Mouse (Mus musculus): ENCODE results near the gene Tcte3.
"Not testable (repeated sequence)": the region's sequence is repeated elsewhere in the genome, so short reads cannot be mapped to it uniquely, and the experiment has no call there.

Tcte3 gene

DNA sequence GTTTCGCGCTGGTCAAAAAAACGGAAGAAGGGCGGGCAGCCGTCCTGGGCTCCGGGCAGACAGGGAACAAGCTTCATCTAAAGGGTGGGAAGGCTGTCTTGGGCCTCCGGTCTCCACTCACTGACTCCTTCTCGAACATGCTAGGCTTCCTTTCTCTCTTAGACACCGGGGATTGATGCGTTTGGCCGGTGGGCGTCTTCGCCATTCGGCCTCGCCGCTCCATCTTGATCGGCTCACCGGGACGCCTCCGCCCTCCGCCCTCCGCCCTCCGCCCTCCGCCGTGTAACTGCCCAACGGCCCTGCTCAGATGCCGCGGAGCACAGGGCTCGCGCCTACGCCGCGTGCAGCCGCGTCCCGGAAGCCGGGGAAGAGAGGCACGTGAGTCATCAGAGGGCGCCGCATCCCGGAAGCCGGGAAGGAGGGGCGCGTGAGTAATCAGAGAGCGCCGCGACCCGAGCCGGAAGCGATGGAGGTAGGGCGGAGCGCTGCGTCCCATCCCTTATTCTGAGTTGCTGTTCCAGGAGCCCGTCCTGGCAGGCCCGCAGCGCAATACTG lies at the start of gene Tcte3, which contains the start of the genes Ermard and Gm3448:
Gene Tcte3 (minus strand): TSS at position 314 of the 555 bp plus-strand sequence.
Gene Ermard (plus strand): TSS at position 34 of the 555 bp plus-strand sequence.
Gene Gm3448 (minus strand): TSS at position 363 of the 555 bp plus-strand sequence.
- in situ Hi-C loops (cut with MboI; ENCODE audit: low sequenced_read_pairs): not testable (repeated sequence)

DNA sequence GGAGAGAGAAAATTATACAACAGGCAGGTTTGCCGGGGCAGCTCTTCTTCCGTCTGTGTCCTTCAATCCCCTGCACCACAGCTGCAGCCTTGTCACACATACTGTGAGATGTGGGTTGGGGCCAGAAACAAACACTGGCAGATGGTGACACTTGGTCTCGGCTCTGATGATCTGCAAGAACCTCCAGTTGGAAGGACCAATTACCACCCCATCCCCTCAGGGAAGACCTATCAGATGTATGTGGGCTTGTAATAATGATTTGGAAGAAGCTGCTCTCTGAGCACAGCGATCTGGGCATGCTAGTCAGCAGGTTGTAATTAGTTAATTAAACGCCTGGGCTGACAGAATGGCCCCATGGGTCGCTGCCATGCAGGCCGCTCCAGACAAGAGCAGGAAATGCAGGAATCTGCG lies 47.3 kb upstream of the Tcte3 start:
- in situ Hi-C loops (cut with MboI; ENCODE audit: low sequenced_read_pairs): no loop called here

DNA sequence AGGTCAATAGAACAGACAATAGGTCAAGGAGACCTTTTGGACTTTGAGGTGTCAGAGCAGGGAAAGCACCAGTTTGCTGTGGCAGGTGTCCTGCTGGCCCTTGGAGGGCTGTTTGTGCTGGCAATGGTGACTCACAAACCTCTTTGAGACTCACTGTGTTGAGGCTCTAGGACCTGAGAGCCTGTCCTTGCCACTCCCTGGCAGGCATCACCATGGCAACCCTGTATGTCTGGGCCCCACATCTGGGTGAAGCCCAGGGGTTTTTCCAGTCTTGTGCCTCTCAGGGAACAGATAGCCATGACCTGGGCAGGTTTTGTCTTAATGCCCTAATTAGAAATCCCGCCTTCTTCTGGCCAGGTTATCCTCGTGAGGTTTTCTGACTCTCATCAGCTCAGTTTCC lies 46.9 kb upstream of the Tcte3 start:
- in situ Hi-C loops (cut with MboI; ENCODE audit: low sequenced_read_pairs): no loop called here

DNA sequence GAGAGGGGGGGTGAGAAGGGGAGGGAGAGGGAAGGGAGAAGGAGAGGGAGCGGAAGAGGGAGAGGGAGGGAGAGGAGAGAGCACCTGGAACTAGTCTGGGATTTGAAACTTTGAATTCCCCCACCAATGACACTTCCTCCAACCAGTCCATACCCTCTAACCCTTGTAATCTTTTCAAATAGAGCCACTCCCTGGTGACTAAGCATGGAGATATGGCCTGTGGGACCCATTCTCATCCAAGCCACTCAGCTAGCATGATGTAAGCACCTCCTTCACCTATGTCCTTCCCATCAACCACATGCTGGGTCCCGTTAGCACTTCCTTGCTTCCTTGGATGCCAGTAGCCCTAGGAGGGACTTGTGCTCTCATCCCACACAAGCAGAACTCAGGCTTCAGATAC lies 43.7 kb upstream of the Tcte3 start:
- in situ Hi-C loops (cut with MboI; ENCODE audit: low sequenced_read_pairs): no loop called here

DNA sequence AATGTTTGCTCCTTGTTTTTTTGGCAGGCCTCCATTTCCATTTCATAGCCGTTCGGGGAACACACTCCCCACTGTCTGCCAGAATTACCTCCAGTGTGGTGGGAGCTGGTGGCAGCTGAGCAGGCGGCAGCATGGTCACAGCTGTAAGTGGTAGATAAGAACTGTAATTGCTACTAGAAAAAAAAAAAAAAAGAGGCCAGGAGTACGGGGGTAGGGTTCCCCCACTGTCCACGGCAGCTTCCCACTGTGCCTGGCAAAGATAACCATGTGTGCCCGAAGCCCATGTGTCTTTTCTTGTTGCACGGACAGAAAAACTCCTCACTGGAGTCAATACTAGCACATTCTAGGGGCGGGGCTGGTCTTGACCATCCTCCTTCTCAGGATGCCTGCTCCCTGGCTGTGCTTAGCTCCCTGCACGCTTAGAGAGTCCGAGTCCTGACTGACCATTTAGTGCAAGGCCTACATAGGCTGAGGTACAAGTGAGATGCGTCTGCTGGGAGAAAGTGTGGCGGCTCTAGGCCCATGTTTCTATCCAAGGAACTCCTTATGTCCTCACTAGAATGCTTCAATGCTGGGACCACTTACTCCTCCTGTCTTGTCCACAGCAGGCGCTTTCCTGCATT lies 43.0 kb upstream of the Tcte3 start:
- in situ Hi-C loops (cut with MboI; ENCODE audit: low sequenced_read_pairs): no loop called here

DNA sequence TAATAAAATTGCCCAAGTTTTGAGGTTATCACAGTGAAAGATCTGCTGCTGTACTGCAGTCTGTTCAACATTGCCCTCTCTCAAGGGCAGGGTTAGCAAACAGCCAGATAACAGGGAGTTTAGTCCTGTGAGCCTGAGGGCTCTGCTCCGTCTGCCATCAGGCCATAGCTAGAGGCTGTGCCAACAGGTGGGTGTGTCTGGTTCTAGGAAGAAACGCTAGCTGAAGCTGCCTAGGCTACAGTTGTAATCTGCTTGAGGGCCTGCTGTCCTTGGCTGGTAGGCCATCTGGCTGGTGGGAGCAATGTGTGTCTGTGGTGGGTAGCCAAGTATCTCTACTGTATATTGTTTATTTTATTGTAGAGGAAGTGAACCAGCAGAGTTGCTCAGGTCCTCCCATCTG lies 36.2 kb upstream of the Tcte3 start:
- in situ Hi-C loops (cut with MboI; ENCODE audit: low sequenced_read_pairs): no loop called here

DNA sequence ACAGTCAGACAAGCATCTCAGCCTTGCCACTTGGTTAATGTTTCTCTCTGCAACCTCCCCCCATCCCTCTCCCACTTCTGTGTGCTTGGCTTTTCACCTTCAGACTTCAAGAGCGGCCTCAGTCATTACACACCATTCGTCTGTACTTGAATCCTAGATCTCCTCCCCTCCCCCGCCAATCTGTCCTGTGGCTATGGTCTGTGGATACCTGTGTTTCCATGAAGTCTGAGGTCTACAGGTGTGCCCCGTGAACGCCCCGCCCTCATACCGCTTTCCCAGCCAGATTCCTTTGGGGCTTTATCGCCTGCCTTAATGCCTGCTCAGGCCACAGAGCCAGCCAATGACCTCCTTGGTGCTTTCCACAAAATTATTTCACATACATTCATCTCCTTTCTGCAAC lies 33.7 kb upstream of the Tcte3 start:
- in situ Hi-C loops (cut with MboI; ENCODE audit: low sequenced_read_pairs): no loop called here

DNA sequence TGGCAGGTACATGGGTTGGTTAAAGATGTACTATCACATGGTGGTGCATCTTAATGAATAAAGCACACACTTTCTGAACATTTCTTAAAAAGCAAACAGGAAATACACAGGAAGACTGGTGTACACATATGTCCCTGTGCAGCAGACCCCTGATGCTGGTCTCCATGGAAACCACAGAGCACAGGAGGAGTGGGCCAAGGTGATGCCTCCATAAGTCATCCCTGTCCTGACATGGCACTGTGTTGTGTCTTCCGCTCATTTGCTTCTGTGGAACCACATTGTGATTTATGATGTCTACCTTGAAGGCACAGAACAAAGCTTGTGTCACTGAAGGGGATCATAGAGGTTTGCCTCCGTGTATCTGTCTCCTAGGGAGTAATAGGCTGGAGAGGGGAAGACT lies 30.9 kb upstream of the Tcte3 start:
- in situ Hi-C loops (cut with MboI; ENCODE audit: low sequenced_read_pairs): loop anchor here (25.0 kb wide), 2 partner anchors 390 to 690 kb away; no protein-coding TSS in a partner anchor

DNA sequence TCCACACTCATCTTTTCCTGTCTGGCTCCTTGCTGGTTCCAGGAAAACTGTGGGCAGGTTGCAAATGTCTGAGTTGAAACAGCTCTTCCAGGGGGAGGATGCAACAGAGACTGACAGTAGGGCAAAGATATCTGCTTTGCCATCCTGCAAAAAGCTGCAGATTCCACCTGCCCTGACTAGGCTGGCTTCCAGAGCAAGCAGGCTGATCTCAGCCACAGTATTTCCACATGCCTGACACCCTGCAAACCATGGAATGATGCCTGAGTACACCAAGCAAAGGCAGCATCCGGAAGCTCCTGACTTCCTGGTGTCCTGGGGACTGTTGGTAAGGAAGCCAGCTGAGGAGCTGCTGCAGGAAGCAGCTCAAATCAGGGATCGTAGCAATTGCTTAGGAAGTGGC lies 27.8 kb upstream of the Tcte3 start:
- in situ Hi-C loops (cut with MboI; ENCODE audit: low sequenced_read_pairs): loop anchor here (25.0 kb wide), 2 partner anchors 393 to 693 kb away; no protein-coding TSS in a partner anchor

DNA sequence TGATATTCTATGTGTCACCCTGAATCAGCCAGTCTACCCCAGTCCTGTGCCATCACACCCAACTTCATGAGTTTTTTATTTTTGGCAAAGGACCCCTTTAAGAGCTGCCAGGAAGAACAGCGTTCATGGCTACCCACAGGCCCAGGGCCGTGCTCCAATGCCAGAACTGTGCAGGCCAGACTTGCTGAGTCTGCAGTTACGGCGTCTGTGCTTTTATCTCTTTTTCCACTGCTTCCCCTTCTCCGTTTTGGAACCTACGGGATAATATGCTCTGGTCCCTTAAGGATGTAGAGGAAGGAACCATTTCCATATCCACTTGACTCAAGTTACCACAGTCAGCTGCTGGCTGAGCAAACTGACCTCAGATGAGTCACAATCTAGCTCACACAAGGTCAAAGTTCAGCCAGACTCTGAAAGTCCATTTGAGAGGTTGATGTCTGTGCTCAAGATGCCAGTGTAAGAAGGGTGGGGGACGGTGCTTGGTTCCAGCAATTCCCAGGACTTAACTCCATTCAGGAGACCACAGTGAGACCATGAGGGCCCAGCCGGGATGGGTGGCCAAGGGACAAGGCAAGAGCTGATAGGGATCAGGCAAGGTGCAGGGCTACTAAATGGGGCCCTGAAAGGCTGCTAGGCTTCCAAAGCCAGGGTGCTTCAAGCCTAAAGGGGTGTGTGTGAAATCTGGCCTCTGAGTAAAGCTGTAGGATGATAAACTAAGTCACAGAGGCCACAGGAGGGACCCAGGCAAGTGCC lies 26.9 kb upstream of the Tcte3 start:
- in situ Hi-C loops (cut with MboI; ENCODE audit: low sequenced_read_pairs): loop anchor here (25.0 kb wide), 2 partner anchors 394 to 694 kb away; no protein-coding TSS in a partner anchor

DNA sequence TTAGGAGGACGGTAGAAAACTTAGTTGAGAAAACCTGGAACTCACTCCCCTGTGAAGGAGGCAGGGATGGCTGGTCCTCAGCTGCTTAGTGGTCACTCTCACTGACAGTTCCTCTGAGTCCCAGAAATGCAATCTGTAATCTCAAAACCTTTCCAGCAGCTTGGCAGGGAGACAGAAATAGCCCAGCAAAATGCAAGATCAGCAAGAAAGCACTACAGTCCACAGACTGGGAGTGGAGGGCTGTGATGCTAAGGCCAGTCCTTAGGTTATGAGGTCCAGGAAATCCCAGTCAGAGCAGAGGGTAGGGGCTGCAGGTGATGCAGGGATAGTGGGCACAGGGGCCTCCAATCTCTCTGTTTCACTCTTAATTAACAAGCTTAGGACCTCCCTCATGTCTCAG lies 25.6 kb upstream of the Tcte3 start:
- in situ Hi-C loops (cut with MboI; ENCODE audit: low sequenced_read_pairs): loop anchor here (25.0 kb wide), 2 partner anchors 395 to 695 kb away; no protein-coding TSS in a partner anchor

DNA sequence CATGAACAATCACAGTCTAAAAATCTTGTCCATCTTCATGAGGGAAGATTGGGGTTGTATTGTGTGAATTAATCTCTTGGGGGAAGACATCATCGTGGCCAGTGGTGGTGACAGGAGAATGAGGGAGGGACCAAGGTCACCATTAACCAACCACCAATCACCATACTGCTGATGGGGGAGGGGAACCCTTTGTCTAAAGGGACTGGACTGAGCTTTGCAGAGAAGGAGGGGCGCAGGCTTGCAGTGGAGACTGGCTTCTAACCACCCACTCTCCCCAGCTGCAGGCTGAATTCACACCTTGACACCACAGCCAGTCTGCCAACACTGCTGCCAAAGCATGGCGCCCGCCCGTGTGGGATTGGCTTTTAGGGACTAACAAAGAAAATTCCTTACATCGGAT lies 24.8 kb upstream of the Tcte3 start:
- in situ Hi-C loops (cut with MboI; ENCODE audit: low sequenced_read_pairs): loop anchor here (25.0 kb wide), 2 partner anchors 396 to 696 kb away; no protein-coding TSS in a partner anchor

DNA sequence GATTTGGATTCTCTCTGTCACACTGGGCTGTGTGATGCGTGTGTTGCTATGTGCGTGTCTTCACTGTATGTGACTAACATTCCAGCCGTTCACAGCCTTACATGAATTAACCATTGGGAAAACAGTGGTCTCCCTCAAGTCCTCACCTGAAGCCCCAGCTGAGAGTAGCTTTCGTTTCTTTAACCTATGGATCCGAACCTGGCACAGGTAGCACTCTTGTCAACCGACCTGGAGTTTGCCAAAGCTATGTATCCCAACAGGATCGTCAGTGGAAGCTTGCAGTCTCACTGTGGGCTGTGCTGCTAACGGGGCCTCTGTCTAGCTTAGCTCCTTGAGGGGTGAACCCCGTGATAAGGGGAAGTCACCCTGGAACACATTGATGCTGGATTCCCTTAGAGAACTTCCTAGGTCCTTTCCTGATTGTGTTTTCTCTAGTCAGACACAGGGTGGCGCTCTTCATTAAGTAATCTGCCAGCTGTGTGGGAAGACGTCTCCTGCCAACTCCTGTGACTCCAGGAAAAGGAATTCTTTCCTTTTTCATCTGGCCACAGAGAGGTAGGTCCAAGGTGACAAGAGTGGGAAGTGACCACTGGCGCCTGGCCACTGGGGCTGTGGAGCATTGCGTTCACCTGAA lies 24.2 kb upstream of the Tcte3 start:
- in situ Hi-C loops (cut with MboI; ENCODE audit: low sequenced_read_pairs): loop anchor here (25.0 kb wide), 2 partner anchors 397 to 697 kb away; no protein-coding TSS in a partner anchor

DNA sequence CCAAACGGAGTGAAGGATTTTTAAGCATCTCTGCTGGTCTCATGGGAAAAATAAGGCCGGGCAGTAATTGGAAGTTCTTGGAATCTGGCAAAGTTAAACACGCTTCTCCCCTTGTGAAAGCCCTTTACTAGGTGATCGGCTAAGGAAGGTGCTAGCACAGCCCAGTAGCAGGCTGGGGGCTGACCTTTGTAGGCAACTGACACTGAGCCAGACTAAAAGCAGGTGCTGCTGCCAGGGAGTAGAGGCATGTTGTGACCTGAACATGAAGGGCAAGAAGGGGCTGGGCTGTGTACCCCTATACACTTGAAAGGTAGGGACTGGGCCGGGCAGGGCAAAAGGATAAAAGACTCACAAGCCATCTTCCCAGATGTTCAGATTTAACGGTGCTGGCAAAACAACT lies 19.1 kb upstream of the Tcte3 start:
- in situ Hi-C loops (cut with MboI; ENCODE audit: low sequenced_read_pairs): loop anchor here (25.0 kb wide), 2 partner anchors 402 to 702 kb away; no protein-coding TSS in a partner anchor

DNA sequence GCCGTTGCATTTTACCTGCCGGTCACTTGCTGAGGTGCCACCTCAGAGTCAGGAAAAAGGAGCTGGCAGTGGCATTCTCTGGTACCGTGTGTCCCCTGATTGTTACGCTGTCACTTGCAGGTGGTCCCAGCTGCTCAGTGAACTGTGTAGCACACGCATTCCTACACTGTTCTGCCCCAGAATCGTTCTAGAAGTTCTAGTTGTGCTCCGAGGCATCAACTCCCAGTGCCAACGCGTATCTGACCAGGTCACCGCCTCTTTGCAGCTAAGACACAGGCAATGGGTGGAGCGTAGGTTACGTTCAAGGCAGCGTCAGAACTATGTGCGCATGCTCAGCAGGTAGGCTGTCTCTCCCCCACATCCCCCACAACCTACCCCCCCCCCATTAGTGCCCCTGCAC lies 18.4 kb upstream of the Tcte3 start:
- in situ Hi-C loops (cut with MboI; ENCODE audit: low sequenced_read_pairs): loop anchor here (25.0 kb wide), 2 partner anchors 403 to 703 kb away; no protein-coding TSS in a partner anchor

DNA sequence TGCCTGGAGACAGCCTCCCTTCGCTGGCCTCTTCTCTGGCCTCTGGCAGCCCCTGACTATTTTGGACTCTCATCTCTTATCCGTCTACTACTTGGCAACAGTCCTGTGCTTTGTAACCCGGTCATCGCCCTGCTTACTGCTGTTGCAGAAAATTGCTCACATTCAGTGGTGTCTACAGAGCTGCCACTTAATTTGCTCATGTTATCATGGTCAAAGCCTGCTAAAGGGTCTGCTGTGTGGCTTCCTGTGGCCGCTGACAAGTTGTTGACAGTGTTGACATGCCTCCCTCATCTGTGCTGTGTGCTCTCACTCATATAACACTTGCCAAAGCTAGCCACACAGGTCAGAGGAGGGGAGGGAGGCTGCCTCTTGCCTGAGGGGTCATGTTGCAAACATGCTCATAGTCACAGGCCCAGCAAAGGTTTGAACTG lies 16.9 kb upstream of the Tcte3 start:
- in situ Hi-C loops (cut with MboI; ENCODE audit: low sequenced_read_pairs): loop anchor here (25.0 kb wide), 2 partner anchors 404 to 704 kb away; no protein-coding TSS in a partner anchor

DNA sequence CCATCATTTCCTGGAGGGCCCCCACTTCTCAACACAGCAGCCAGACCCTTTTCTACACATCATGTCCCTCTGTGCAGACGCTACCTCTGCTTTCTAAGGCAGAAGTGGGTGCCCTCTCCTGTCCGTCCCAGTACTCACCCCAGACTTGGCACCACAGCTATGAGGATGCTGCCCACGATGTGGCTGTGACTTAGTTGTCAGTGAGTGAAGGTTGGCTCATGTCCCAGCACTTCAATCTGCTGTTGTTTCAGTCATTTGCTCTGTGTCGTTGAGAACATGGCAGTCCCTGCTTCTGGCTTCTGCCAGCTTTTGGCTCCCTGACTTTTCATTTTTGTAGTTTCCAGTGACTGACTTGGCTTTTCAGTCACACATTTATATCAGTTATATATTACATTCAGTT lies 14.6 kb upstream of the Tcte3 start:
- in situ Hi-C loops (cut with MboI; ENCODE audit: low sequenced_read_pairs): loop anchor here (25.0 kb wide), 2 partner anchors 406 to 706 kb away; no protein-coding TSS in a partner anchor

DNA sequence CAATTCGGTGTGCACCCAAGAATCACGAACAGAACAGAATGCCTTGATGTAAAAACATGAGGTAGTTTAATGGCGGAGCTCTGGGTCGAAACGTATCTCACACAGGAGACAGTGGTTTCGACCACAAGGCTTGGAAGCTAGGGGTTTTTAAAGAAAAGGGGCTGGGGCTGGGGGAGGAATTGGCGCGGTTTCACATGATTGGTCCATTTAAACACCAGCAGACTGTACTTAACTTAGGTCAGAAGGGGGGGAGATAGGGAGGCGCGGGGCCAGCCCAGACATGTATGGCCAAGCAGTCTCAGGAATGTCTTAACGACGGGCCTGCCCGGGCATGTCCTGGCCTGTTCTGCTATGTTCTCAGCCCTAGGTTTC lies 12.5 kb upstream of the Tcte3 start:
- in situ Hi-C loops (cut with MboI; ENCODE audit: low sequenced_read_pairs): loop anchor here (25.0 kb wide), 2 partner anchors 408 to 708 kb away; no protein-coding TSS in a partner anchor

DNA sequence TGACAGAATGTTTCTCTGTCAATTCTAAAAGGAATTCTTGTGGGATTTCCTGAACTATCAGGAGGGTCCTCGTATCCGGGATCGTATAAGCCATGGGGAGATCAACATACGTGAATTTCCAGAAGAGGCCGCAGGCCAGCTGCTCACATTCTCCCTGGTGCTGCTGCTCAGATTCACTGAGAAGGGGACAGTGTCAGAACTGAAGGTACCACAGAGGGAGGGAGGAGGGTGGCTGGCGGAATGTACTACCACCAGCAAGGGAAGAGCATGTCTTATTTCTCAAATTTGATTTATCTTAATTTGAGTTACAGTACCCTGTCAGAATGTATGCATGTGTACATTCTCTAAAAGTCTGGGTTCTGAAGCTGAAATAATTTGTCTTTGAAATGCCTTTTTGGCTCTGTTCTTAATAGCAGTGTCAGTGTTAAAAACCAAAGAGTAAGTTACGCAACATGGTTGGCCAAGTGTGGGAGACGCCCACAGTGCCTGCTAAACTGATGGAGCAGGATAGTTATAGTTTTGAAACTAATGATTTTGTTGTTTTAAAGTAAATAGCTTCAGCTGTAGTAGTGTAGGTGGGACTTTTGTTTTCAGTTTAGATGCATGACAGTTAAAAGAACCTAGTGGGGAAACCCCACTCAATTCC lies 12.0 kb upstream of the Tcte3 start:
- in situ Hi-C loops (cut with MboI; ENCODE audit: low sequenced_read_pairs): loop anchor here (25.0 kb wide), 2 partner anchors 409 to 709 kb away; no protein-coding TSS in a partner anchor

DNA sequence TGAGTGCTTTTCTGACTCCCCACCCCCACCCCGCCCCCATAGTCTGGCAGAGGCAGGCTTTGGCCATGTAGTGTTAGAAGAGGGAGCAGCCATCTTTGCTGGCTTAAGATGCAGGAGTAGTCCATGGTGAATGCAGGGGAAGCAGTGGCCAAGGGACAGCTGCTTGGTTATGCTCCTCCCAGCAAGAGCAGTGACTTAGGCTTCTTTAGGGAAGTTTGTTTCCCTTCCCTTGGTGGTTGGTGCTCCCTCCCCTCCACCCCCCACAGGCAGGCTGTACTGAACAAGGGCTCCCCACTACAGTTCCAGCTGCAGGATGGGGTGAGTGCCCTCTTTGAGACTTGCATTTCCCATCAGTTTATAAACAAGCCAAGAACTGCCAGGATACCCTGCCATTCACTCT lies 11.5 kb upstream of the Tcte3 start:
- in situ Hi-C loops (cut with MboI; ENCODE audit: low sequenced_read_pairs): loop anchor here (25.0 kb wide), 2 partner anchors 410 to 710 kb away; no protein-coding TSS in a partner anchor
